Mouse (Mus musculus): ENCODE results near the gene Maml3.

GRCm38 (mm10) chr3:51638260-51638659 lies 466.6 kb downstream of the Maml3 start:
- TF ChIP-seq ZC3H11A (IDR thresholded peaks at IDR 0.05; ENCODE audit: borderline replicate concordance, low read depth, low read length): no peak
- no peak for TF ChIP-seq ZNF384 (IDR thresholded peaks at IDR 0.05; ENCODE audit: low read depth, low read length)

Measured in ES-E14 (cell line).